Mouse (Mus musculus) heart, embryonic 15.5 days (tissue): ENCODE data around the gene Zg16. TPM values are rescaled to one million over a fixed set of nuclear protein-coding genes. Genes with fewer than 3 reads are reported as not detected.
A peak's percentile ranks its signal among the peaks of the same experiment; 100 is the strongest.

Experiments
- ATAC-seq: fragments of 200-750 bp; cut with Nextera tagmentation; replicated peaks from 2 replicates; pipeline ENCODE4 v1.8.0; 2017; ENCODE audit warnings: low read depth, moderate TSS enrichment; ENCODE audit not compliant: insufficient number of reproducible peaks, insufficient read depth, low FRiP score
- H3K27ac ChIP-seq: fragments of 300-500 bp; sonication (generic); 2 replicates; pipeline ENCODE4 v1.5.1; 2015; ENCODE audit warnings: mild to moderate bottlenecking, inconsistent platforms
- H3K27me3 ChIP-seq: fragments of 300-500 bp; sonication (generic); 2 replicates; pipeline ENCODE4 v1.6.1; 2015; ENCODE audit warnings: inconsistent platforms
- H3K36me3 ChIP-seq: fragments of 300-500 bp; sonication (generic); 2 replicates; pipeline ENCODE4 v1.6.1; 2015; ENCODE audit warnings: mild to moderate bottlenecking, inconsistent platforms
- H3K4me1 ChIP-seq: fragments of 300-500 bp; sonication (generic); replicated peaks from 2 replicates; pipeline ENCODE4 v1.6.1; 2015; ENCODE audit warnings: inconsistent platforms
- H3K4me2 ChIP-seq: fragments of 300-500 bp; sonication (generic); 2 replicates; pipeline ENCODE4 v1.6.1; 2015; ENCODE audit warnings: inconsistent platforms, mild to moderate bottlenecking, moderate library complexity
- H3K4me3 ChIP-seq: fragments of 300-500 bp; sonication (generic); 2 replicates; pipeline ENCODE4 v1.5.1; 2015; ENCODE audit warnings: mild to moderate bottlenecking, inconsistent platforms
- H3K9ac ChIP-seq: fragments of 300-500 bp; sonication (generic); 2 replicates; pipeline ENCODE4 v1.6.1; 2015; ENCODE audit warnings: mild to moderate bottlenecking, inconsistent platforms
- H3K9me3 ChIP-seq: fragments of 300-500 bp; sonication (generic); replicated peaks from 2 replicates; pipeline ENCODE4 v1.6.1; 2016; ENCODE audit warnings: inconsistent platforms
- WGBS: fragments of 180-500 bp; shearing (Covaris S2); methylation state at CpG from one replicate; pipeline ENCODE4 v1.1.7; 2015; ENCODE audit warnings: mixed read lengths; 5-methylcytosine and 5-hydroxymethylcytosine counted together
- polyA plus RNA-seq: library from polyadenylated mRNA; unstranded; fragments of >200 nt; fragmentation: Nextera tagmentation; extraction: Ambion mirVana; gene quantifications from 2 replicates; pipeline ENCODE4 v1.2.1, GENCODE M21; 2015

Zg16 gene
- polyA plus RNA-seq, 1 experiment from 2014 or later: not detected

DNA sequence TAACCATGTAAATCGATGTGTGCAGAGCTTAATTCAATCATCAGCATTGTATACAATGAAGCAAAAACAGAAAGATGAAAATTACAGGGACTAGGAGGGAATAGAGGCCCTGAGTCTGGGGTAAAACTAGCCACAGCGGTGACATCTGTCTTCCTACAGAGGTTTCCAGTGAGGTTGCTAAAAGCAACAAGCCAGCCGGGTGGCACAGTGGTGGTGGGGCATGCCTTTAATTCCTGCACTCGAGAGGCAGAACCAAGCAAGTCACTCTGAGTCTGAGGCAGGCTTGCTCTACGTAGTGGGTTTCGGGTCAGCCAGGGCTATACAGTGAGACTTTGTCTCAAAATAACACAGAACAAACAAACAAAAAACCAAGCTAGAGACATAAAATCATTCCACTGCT lies 15.0 kb upstream of the Zg16 start:
- Histone ChIP-seq H3K36me3 (no peaks in the 10 kb centered on the region), H3K9me3 (no peaks in the 10 kb centered on the region), H3K4me1 (peaks cover 8% of the 10 kb centered on the region), H3K4me3 (no peak overlapping the region), H3K27me3 (peaks cover 6% of the 10 kb centered on the region), H3K9ac (no peak overlapping the region), H3K4me2 (no peak overlapping the region), H3K27ac (no peak overlapping the region)
- 69% methylated on average over 6 of the region's 6 CpGs for WGBS
- ATAC-seq: no peak

DNA sequence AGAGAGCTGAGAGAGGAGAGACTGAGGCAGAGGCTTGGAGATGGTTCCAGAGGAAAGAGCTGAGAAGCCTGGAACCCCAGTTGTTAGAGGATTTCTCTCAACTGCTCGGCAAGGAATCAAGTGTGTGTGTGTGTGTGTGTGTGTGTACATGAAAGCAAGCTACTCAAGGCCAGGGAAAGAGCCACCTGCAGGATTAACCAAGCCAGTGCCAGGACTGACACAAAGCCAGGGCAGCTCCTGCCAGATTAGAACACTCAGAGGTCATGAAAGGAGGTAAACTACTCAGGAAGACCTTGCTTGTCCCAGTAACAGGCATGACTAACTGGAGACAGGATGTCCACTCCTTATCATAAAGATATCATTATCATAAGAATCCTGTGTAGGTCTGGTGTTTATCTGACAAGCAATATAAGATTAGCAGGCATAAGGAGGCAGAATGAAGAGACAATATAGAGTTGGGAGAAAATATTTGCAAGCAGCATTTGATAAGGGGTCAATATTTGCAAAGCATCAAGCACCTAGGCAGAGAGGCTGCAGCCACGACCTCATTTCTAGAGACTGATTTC lies 14.4 kb upstream of the Zg16 start:
- Histone ChIP-seq H3K27me3 (peaks cover 6% of the 10 kb centered on the region), H3K36me3 (no peaks in the 10 kb centered on the region), H3K4me2 (no peak overlapping the region), H3K9me3 (no peaks in the 10 kb centered on the region), H3K4me3 (no peak overlapping the region), H3K9ac (no peak overlapping the region), H3K27ac (no peak overlapping the region), H3K4me1 (peaks cover 8% of the 10 kb centered on the region)
- WGBS: 2% methylated on average over 2 of the region's 2 CpGs
- no peak for ATAC-seq

DNA sequence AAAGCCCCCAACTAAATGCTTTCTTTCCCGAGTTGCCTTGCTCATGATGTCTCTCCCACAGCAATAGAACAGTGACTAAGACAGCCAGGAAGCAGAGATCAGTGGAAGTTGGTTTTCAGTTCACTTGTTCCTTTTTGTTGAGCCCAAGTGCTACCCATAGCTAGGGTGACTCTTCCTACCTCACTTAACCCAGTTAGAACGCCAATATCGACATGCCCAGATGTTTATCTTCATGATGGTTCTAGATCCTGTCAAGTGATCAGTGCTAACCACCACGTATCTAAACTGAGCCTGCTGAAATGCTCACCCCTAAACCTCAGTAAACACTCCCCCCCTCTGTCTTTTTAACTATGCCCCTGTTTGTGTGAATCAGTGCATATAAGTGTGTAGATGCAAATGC lies 12.4 kb upstream of the Zg16 start:
- WGBS: 79% methylated on average over 4 of the region's 4 CpGs
- no peak overlapping the region for H3K27ac ChIP-seq
- peaks cover 5% of the 10 kb centered on the region; the same call in 1 of the 2 replicates for H3K4me1 ChIP-seq
- no peaks in the 10 kb centered on the region for H3K36me3 ChIP-seq
- H3K9ac ChIP-seq: no peak overlapping the region
- H3K4me3 ChIP-seq: no peak overlapping the region
- ATAC-seq: no peak
- H3K27me3 ChIP-seq: no peaks in the 10 kb centered on the region
- no peaks in the 10 kb centered on the region for H3K9me3 ChIP-seq
- H3K4me2 ChIP-seq: no peak overlapping the region

DNA sequence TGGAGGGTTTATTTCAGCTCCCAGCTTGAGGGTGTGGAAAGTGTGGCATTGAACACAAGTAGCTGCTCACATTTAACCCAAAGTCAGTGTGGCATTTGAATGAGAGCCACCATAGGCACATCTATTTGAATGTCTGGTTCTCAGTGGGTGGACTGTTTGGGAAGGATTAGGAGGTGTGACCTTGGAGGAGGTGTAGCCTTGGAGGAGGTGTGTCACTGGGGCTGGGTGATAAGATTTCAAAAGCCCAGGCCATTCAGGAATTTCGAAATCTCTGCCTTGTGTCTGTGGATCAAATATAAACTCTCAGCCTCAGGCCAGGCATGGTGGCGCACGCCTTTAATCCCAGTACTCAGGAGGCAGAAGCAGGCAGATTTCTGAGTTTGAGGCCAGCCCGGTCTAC lies 11.8 kb upstream of the Zg16 start:
- no peaks in the 10 kb centered on the region for H3K9me3 ChIP-seq
- H3K27me3 ChIP-seq: no peaks in the 10 kb centered on the region
- 84% methylated on average over 4 of the region's 4 CpGs for WGBS
- no peak overlapping the region for H3K4me3 ChIP-seq
- H3K36me3 ChIP-seq: no peaks in the 10 kb centered on the region
- no peak overlapping the region for H3K27ac ChIP-seq
- H3K4me1 ChIP-seq: no peaks in the 10 kb centered on the region; the same call in 1 of the 2 replicates
- no peak overlapping the region for H3K4me2 ChIP-seq
- no peak overlapping the region for H3K9ac ChIP-seq
- no peak for ATAC-seq

DNA sequence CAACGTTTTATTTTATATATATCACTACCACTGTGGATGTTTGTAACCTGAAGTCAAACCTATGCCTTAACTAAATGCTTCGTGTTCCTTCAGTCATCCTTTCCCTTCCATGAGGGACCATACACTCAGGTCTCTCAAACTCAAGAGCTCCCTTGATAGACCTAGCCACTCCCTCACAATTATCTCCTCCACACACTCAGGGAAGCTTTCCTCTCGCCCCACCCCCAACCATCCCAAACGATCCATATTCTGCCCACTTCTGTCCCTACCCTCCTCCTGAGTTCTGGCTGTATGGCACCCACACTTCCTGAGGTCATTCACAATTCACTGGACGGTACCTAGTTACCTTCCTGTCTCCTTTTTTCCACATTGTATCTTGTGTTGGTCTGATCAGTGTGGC lies 11.4 kb upstream of the Zg16 start:
- ATAC-seq: no peak
- Histone ChIP-seq H3K4me1 (no peaks in the 10 kb centered on the region), H3K4me3 (no peak overlapping the region), H3K27ac (no peak overlapping the region), H3K9me3 (no peaks in the 10 kb centered on the region), H3K27me3 (no peaks in the 10 kb centered on the region), H3K36me3 (no peaks in the 10 kb centered on the region), H3K9ac (no peak overlapping the region), H3K4me2 (no peak overlapping the region)
- WGBS: 75% methylated on average over 5 of the region's 5 CpGs

DNA sequence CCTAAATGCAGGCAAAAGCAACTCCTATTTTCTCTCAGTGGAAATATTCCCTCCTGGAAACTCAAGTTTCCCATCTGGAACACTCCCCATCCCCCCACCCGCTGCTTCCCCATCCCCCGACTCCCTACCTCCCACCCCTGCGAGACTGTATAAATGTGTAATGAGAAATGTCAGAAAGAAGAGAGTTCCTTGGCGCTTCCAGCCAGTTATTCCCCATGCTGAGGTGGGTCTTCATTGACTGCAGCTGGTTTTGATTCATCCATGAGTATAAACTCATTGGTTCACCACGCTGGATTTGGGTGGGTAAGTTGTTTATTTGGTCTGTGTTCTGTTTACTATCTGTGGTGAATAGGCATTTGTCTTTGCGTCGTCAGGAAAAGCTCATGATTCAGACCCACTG lies 9.3 kb upstream of the Zg16 start:
- Histone ChIP-seq H3K36me3 (no peaks in the 10 kb centered on the region), H3K9me3 (no peaks in the 10 kb centered on the region), H3K4me2 (no peak overlapping the region), H3K4me3 (no peak overlapping the region), H3K27ac (no peak overlapping the region), H3K4me1 (no peaks in the 10 kb centered on the region), H3K9ac (no peak overlapping the region), H3K27me3 (no peaks in the 10 kb centered on the region)
- WGBS: 61% methylated on average over 7 of the region's 7 CpGs
- ATAC-seq: no peak

DNA sequence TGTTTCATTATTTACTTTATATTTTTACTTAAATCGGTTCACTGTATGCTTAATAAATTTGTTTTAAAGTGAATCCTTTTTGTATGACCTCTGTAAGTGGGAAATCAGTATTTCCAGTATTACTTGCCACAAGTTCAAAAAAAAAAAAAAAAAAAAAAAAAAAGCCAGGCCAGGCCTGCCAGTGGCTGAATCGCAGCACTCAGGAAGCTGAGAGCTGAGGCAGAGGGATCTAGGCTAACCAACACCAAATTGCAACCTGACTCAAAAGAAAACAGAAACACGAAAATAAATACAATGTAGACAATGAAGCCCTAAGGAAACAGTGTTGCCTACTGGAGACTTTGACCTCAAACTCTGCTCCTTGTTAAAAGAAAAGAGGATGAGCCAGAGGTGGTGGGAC lies 6.8 kb upstream of the Zg16 start:
- H3K4me1 ChIP-seq: peaks cover 3% of the 10 kb centered on the region
- no peak overlapping the region for H3K4me2 ChIP-seq
- H3K9ac ChIP-seq: no peak overlapping the region
- no peak overlapping the region for H3K4me3 ChIP-seq
- ATAC-seq: no peak
- H3K27me3 ChIP-seq: no peaks in the 10 kb centered on the region
- H3K9me3 ChIP-seq: no peaks in the 10 kb centered on the region
- no peaks in the 10 kb centered on the region for H3K36me3 ChIP-seq
- 68% methylated on average over 3 of the region's 3 CpGs for WGBS
- no peak overlapping the region for H3K27ac ChIP-seq

DNA sequence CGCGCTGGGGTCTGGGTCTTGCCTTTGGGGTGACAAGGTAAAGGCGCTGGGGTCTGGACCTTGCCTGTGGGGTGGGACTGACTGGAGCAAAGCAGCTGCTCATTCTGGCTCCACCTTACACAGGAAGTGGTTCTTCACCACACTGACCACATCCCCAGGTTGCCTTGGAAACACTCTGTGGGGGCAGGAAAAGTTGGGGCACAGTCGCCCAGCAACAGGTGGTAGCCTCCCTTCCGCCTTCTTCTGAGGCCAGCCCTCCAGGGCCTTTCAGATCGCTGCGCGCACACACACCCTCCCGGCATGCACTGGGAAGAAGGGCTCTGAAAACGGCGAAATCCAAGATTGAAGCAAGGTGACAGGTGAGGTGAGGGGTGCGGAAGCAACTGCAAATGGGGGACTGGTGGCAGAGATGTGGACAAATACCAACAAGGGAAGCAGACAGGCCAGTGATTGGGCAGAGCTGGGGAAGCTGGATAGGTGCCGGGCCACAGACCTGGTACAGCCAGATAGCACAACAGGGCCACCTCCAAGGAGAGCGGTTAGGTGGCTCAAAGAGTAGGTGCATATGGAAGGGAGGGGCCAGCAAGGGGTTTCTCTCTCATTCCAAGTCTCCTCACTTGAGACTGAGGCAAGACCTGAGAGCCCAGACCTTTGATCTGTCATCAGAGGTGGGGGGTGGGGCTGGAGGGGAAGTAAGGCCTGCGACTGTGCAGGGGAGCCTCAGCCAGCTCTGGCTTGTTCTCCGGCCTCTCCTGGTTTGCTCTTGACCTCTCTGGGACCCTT lies 4.2 kb upstream of the Zg16 start, which contains the start of gene AI467606:
Gene AI467606 (plus strand): TSS at position 246 of the 783 bp plus-strand sequence.
- WGBS: 61% methylated on average over 16 of the region's 16 CpGs
- no peak within 1 kb of the TSS for H3K9ac ChIP-seq

DNA sequence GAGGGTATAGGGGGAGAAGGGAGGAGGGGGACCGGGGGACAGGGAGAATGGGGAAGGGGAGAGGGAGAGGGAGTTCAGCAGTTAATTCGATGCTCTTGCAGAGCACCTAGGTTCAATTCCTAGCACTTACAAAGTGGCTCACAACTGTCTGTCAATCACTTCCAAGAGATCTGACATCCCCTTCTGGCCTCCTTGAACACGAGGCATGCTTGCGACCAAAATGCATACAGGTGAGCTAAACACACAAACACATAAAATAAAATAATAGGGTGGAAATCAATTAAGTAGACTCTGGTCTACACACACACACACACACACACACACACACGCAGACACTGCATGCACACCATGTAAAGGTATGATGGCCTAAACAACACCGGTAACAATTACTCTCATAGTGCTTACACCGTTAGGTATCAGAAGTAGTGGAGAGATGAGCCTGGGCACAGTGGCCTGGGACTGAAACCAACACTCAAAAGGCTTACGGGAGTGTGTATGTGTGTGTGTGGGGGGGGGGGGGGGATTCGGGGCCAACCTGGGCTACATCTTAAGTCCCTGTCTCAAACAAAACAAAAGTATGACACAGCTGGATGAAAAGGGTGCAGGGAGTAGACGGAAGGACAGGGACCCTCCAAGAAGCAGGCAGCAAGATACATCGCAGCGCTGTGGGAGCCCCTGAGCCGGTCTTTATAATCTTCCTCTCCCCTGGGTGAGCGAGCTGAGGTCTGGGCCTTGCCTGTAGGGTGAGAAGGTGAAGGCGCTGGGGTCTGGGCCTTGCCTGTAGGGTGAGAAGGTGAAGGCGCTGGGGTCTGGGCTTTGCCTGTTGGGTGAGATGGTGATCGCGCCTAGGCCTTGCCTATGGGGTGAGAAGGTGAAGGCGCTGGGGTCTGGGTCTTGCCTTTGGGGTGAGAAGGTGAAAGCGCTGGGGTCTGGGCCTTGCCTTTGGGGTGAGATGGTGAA lies 3.3 kb upstream of the Zg16 start:
- Histone ChIP-seq H3K4me3 (no peak overlapping the region), H3K27me3 (no peaks in the 10 kb centered on the region), H3K4me1 (peaks cover 6% of the 10 kb centered on the region), H3K9me3 (no peaks in the 10 kb centered on the region), H3K9ac (no peak overlapping the region), H3K36me3 (no peaks in the 10 kb centered on the region), H3K4me2 (peak overlapping the region; percentile 18; the same call in 1 of the 2 replicates), H3K27ac (peak overlapping the region; percentile 37; the same call in 1 of the 2 replicates)
- 83% methylated on average over 20 of the region's 20 CpGs for WGBS
- peak; percentile 15; the same call in 1 of the 2 replicates for ATAC-seq

More for the DNA sequence above, 4.2 kb upstream of the Zg16 start, which contains the start of gene AI467606:
- Histone ChIP-seq H3K4me3 (peak within 1 kb of the TSS; percentile 17; the same call in 1 of the 2 replicates), H3K4me1 (peaks cover 6% of the 10 kb centered on the region), H3K27me3 (no peaks in the 10 kb centered on the region), H3K36me3 (no peaks in the 10 kb centered on the region), H3K4me2 (peak within 1 kb of the TSS; percentile 29; the same call in 1 of the 2 replicates), H3K9me3 (no peaks in the 10 kb centered on the region), H3K27ac (peak within 1 kb of the TSS; percentile 37; the same call in 1 of the 2 replicates)
- ATAC-seq: peak; percentile 51

DNA sequence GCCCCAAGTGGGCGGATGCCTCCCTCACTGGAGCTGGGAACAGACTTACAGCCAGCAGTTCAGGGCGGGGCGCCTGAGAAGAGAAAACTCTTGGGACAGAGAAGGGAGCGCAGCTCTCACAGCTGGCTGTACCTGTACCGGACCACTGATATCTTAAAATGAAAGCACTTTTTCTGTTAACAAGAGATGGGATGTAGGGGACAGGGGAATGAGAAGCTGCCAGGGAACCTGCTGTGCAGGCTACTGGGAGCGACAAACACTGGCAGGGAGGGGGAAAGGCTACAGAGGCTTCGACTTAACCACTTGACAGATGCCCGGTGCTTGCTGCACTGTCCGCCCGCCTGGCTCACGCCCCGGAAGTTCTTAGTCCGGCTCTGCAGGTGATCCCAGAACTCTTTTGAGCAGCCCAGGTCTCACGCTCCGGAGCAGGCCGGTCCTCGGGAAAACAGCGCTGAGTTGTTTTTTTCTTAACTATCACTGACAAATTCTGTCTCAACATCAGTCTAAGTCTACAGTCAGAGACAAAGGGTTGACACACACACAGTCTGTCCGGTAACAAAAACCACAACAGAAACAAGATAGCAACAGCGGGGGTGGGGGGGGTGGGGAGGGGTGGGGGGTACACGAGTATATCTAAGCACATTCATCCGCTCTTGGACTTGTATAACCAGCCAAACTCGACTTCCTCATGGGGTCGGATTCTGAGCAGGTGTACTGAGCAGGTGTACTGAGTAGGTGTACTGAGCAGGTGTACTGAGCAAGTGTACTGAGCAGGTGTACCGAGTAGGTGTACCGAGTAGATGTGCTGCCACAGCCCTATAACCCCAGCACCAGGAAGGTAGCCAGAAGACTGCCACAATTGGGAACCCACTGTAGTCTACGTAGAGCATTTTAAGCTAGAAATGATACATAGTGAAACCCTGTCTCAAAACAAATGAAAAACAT lies 2.0 kb upstream of the Zg16 start:
- Histone ChIP-seq H3K27ac (peak overlapping the region; percentile 13; the same call in 1 of the 2 replicates), H3K9ac (peak overlapping the region; percentile 38), H3K4me2 (peak overlapping the region; percentile 61), H3K4me3 (peak overlapping the region; percentile 39), H3K4me1 (peaks cover 6% of the 10 kb centered on the region), H3K36me3 (no peaks in the 10 kb centered on the region), H3K27me3 (no peaks in the 10 kb centered on the region), H3K9me3 (no peaks in the 10 kb centered on the region)
- 17% methylated on average over 27 of the region's 27 CpGs for WGBS
- no peak for ATAC-seq
